Mouse (Mus musculus) kidney, postnatal 14 days (tissue): Measurements from ENCODE around the gene Cc2d1b.
A peak's percentile ranks its signal among the peaks of the same experiment; 100 is the strongest.

Experiments
- DNase-seq: peaks from one replicate; pipeline ENCODE4 v3.0.0; 2022; ENCODE audit warnings: mixed read lengths

The Cc2d1b gene

GRCm38 (mm10) chr4:108664407-108664806, 44.7 kb downstream of the Cc2d1b start:
- DNase-seq: peak; percentile 18
